Mouse (Mus musculus) brain, embryonic 14.5 days (tissue): ENCODE measurements around the gene Gm4707.

Source experiments
- CTCF ChIP-seq: fragments of 200-500 bp; IDR thresholded peaks from 2 replicates; pipeline ENCODE4 v1.5.1; 2012; ENCODE audit warnings: inconsistent platforms, mild to moderate bottlenecking, moderate library complexity, borderline replicate concordance; ENCODE audit not compliant: insufficient read depth, insufficient read length; ENCODE audit errors: extremely low read depth
- POLR2A ChIP-seq: fragments of 200-500 bp; IDR thresholded peaks from 2 replicates; pipeline ENCODE4 v1.6.1; 2012; ENCODE audit warnings: mild to moderate bottlenecking, inconsistent platforms, borderline replicate concordance; ENCODE audit not compliant: poor library complexity, insufficient read depth, insufficient read length, severe bottlenecking; ENCODE audit errors: extremely low read depth

- no peak for TF ChIP-seq CTCF
- no peak for TF ChIP-seq POLR2A
Measured at GRCm38 (mm10) chr17:71483418-71484060, 23.8 kb upstream of the Gm4707 start.
